Comparison of ENCODE assay signal across 26 mouse cellular contexts in genomic region chr6:53086879-53087278, GRCm38 (mm10).
"Had no signal": no experiment of that assay in that cellular context is flagged by ENCODE, and none has a peak within 500 bp of the region (broad histone marks: within the 10 kb centered on the region; RNA-seq: fewer than 3 reads in every experiment).

No protein-coding gene starts in this region.

- H3K9ac ChIP-seq: heart, embryonic 12.5 days; hindbrain, embryonic 12.5 days; hindbrain, embryonic 14.5 days; kidney, embryonic 15.5 days; limb, embryonic 13.5 days; limb, embryonic 15.5 days; liver, embryonic 12.5 days had no signal

- H3K36me3 ChIP-seq: heart, embryonic 10.5 days; heart, embryonic 12.5 days; hindbrain, embryonic 10.5 days; hindbrain, embryonic 12.5 days; kidney, embryonic 15.5 days; limb, embryonic 13.5 days; limb, embryonic 15.5 days; liver, embryonic 12.5 days had no signal

- H3K9me3 ChIP-seq: heart, embryonic 10.5 days; heart, embryonic 12.5 days; hindbrain, embryonic 10.5 days; hindbrain, embryonic 12.5 days; kidney, embryonic 15.5 days; limb, embryonic 13.5 days; limb, embryonic 15.5 days; liver, embryonic 12.5 days had no signal

- H3K4me1 ChIP-seq: heart, embryonic 10.5 days; heart, embryonic 12.5 days; hindbrain, embryonic 10.5 days; hindbrain, embryonic 12.5 days; kidney, embryonic 15.5 days; limb, embryonic 15.5 days; liver, embryonic 12.5 days had no signal

- DNase-seq: gastrocnemius, adult 2 months; gastrocnemius, postnatal 10 days; gastrocnemius, postnatal 25 days; heart, adult 18-20 months; heart, postnatal 10 days; heart, postnatal 4 days; kidney, adult 11 months; kidney, adult 2 months; kidney, adult 9 months; kidney, postnatal 14 days; kidney, postnatal 36 days; layer of hippocampus, adult 9-11 months; layer of hippocampus, postnatal 36 days; left cerebral cortex, postnatal 4 days had no signal

- H3K27ac ChIP-seq: gastrocnemius, adult 2 months; heart, embryonic 10.5 days; hindbrain, embryonic 10.5 days; hindbrain, embryonic 12.5 days; hindbrain, embryonic 14.5 days; kidney, embryonic 15.5 days; kidney, postnatal 0 days; limb, embryonic 13.5 days; limb, embryonic 15.5 days; liver, embryonic 12.5 days had no signal

- ATAC-seq: hindbrain, embryonic 16.5 days; intestine, embryonic 16.5 days; liver, embryonic 12.5 days had no signal

- H3K4me3 ChIP-seq: gastrocnemius, adult 2 months; heart, embryonic 10.5 days; heart, embryonic 12.5 days; hindbrain, embryonic 10.5 days; hindbrain, embryonic 12.5 days; kidney, embryonic 15.5 days; limb, embryonic 13.5 days; limb, embryonic 15.5 days; liver, embryonic 12.5 days had no signal

- H3K4me2 ChIP-seq: heart, embryonic 12.5 days; hindbrain, embryonic 12.5 days; hindbrain, embryonic 14.5 days; kidney, embryonic 15.5 days; limb, embryonic 13.5 days; limb, embryonic 15.5 days; liver, embryonic 12.5 days had no signal

- H3K27me3 ChIP-seq: heart, embryonic 12.5 days; hindbrain, embryonic 12.5 days; kidney, embryonic 15.5 days; limb, embryonic 13.5 days; limb, embryonic 15.5 days; liver, embryonic 12.5 days had no signal
